Mouse (Mus musculus) common myeloid progenitor, adult 5-6 weeks (primary cell): ENCODE measurements around the gene Klk1b3. TPM values are rescaled to one million over a fixed set of nuclear protein-coding genes. Genes with fewer than 3 reads are reported as not detected.
"Not testable (repeated sequence)": the region's sequence is repeated elsewhere in the genome, so short reads cannot be mapped to it uniquely, and the experiment has no call there.

Source experiments
- ATAC-seq: replicated peaks from 2 replicates; pipeline ENCODE4 v1.8.0; 2016; ENCODE audit warnings: low read depth, mild to moderate bottlenecking, moderate TSS enrichment, inconsistent platforms; ENCODE audit not compliant: poor library complexity, severe bottlenecking
- total RNA-seq: library from RNA; stranded (forward); fragments of 200-1000, 187-1606 nt; gene quantifications from 2 replicates; pipeline ENCODE4 v1.2.3, GENCODE M21; 2017

Gene Klk1b3
- total RNA-seq, 1 experiment from 2014 or later = not detected

DNA sequence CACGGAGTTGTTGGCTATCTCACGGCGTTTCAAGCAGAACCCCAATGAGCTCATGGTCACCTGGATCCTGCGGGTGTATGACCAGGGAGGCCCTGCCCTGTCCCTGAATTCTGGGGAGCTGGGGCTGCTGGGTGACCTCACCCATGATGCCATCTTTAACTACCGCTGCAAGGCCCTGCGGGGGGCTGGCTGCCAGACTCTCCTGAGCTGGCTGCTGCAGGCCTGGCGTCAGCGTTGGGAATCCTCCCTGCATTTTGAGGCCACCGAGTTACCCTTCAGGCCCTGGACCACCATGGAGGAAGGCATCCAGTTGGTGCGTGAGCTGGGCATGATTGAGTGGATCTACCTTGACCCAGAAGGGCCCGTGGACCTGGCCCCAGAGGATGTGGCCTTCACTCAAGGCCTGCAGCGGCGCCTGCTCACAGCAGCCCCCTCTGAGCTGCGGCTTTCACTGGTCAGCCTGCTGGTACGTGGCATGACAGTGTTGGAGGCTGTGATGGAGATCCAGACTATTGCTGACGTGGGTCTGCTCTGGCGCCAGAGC lies 52.8 kb downstream of the Klk1b3 start:
- ATAC-seq = not testable (repeated sequence)

Other genes starting within 250 kb of the Klk1b3 start
- not detected in 2 replicates for gene Klk1b8, start 247.5 kb upstream of the Klk1b3 start, total RNA-seq
- gene Klk1b1, start 231.4 kb upstream of the Klk1b3 start, total RNA-seq = not detected in 2 replicates
- gene Klk1b9, start 222.1 kb upstream of the Klk1b3 start, total RNA-seq = not detected in 2 replicates
- gene Klk1b11, start 202.3 kb upstream of the Klk1b3 start, total RNA-seq = not detected in 2 replicates
- gene Klk1b26, start 186.0 kb upstream of the Klk1b3 start, total RNA-seq = not detected in 2 replicates
- not detected in 2 replicates for gene Klk1b27, start 145.9 kb upstream of the Klk1b3 start, total RNA-seq
- gene Klk1b21, start 95.9 kb upstream of the Klk1b3 start, total RNA-seq = not detected in 2 replicates
- not detected in 2 replicates for gene Klk1b22, start 85.5 kb upstream of the Klk1b3 start, total RNA-seq
- not detected in 2 replicates for gene Klk1b16, start 61.4 kb upstream of the Klk1b3 start, total RNA-seq
- gene Klk1b24, start 10.0 kb upstream of the Klk1b3 start, total RNA-seq = not detected in 2 replicates
- gene Klk1b4, start 9.2 kb downstream of the Klk1b3 start, total RNA-seq = not detected in 2 replicates
- not detected in 2 replicates for gene Klk1b5, start 17.8 kb downstream of the Klk1b3 start, total RNA-seq
- gene Klk1, start 27.2 kb downstream of the Klk1b3 start, total RNA-seq = not detected in 2 replicates
- not detected in 2 replicates for gene Gm36864, start 38.0 kb downstream of the Klk1b3 start, total RNA-seq
- gene 1700028J19Rik, start 48.5 kb downstream of the Klk1b3 start, total RNA-seq = 0.55 and 0.73 TPM in 2 replicates
- 97.3 and 107 TPM in 2 replicates for gene 2410002F23Rik, start 48.5 kb downstream of the Klk1b3 start, total RNA-seq
- gene Acp4, start 59.2 kb downstream of the Klk1b3 start, total RNA-seq = not detected in 2 replicates
- gene Gm15517, start 63.3 kb downstream of the Klk1b3 start, total RNA-seq = not detected in 2 replicates
- 2.7 and 5.5 TPM in 2 replicates for gene Clec11a, start 108.7 kb downstream of the Klk1b3 start, total RNA-seq
- not detected in 2 replicates for gene Shank1, start 112.1 kb downstream of the Klk1b3 start, total RNA-seq
- gene Syt3, start 185.9 kb downstream of the Klk1b3 start, total RNA-seq = 0.58 and 0.64 TPM in 2 replicates
- 0.78 TPM in 1 of 2 replicates, not detected in the other for gene 1700008O03Rik, start 187.6 kb downstream of the Klk1b3 start, total RNA-seq
- gene Lrrc4b, start 230.8 kb downstream of the Klk1b3 start, total RNA-seq = not detected in 2 replicates